Mouse (Mus musculus): ENCODE measurements around the gene C1qtnf9. TPM values are rescaled to one million over a fixed set of nuclear protein-coding genes. Genes with fewer than 3 reads are reported as not detected.
A peak's percentile ranks its signal among the peaks of the same experiment; 100 is the strongest.

C1qtnf9 gene
- polyA plus RNA-seq, 1 experiment from 2014 or later = 0.15 TPM

DNA sequence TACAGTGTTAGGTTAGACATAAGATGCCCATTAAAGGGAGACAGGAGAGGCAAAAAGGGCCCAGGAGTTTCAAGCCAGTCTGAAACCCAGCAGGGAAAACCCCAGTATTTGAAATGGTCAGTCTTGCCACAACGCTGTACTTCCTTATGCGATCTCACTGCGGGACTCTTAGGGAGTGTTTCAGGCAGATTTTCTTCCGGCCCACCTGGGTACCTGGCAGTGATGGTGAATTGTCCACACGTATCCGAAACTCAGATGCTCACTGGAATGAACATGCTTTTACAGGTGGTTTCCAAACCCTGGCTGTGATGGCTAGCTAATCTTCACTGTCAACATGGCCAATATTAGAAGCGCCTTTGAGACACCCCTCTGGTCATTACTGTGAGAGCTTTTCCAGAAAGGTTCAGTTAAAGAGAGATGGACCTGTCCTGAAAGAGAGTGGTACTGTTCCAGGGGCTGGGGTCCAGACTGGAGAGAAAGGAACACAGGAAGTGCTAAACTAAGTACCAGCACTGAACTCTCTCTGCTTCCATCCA is 14.3 kb downstream of the C1qtnf9 start:
- H3K9ac ChIP-seq (ENCODE audit: low read length) = no peak overlapping the region
- ATAC-seq (ENCODE audit: insufficient number of reproducible peaks, low FRiP score, low TSS enrichment, low read depth) (no peak), DNase-seq (ENCODE audit: low spot score) (no peak)
- H3K27me3 ChIP-seq (ENCODE audit: control insufficient read depth, insufficient read depth, low read length) = no peaks in the 10 kb centered on the region
- no peak overlapping the region for H3K4me3 ChIP-seq (ENCODE audit: low read depth, low read length)
- no peaks in the 10 kb centered on the region for H3K4me1 ChIP-seq (ENCODE audit: control insufficient read depth, insufficient read depth, low read length)
- no peaks in the 10 kb centered on the region for H3K36me3 ChIP-seq (ENCODE audit: control insufficient read depth, insufficient read depth, low read length)
- no peak overlapping the region for H3K4me2 ChIP-seq (ENCODE audit: low read depth, severe bottlenecking)
- H3K9me3 ChIP-seq (ENCODE audit: control insufficient read depth, low read length) = no peaks in the 10 kb centered on the region
- WGBS = 45% methylated on average over 7 of the region's 7 CpGs
- H3K27ac ChIP-seq (replicated peaks; ENCODE audit: low read depth, low read length) = no peak overlapping the region

- 34% methylated on average over 8 of the region's 8 CpGs for WGBS
- H3K4me2 ChIP-seq (ENCODE audit: low read depth, severe bottlenecking) = no peak overlapping the region
- no peaks in the 10 kb centered on the region for H3K36me3 ChIP-seq (ENCODE audit: control insufficient read depth, insufficient read depth, low read length)
- H3K27ac ChIP-seq (replicated peaks; ENCODE audit: low read depth, low read length) = no peak overlapping the region
- no peaks in the 10 kb centered on the region for H3K27me3 ChIP-seq (ENCODE audit: control insufficient read depth, insufficient read depth, low read length)
- no peak for ATAC-seq (ENCODE audit: insufficient number of reproducible peaks, low FRiP score, low TSS enrichment, low read depth)
- no peak for DNase-seq (ENCODE audit: low spot score)
- no peak overlapping the region for H3K4me3 ChIP-seq (ENCODE audit: low read depth, low read length)
- H3K4me1 ChIP-seq (ENCODE audit: control insufficient read depth, insufficient read depth, low read length) = no peaks in the 10 kb centered on the region
- no peaks in the 10 kb centered on the region for H3K9me3 ChIP-seq (ENCODE audit: control insufficient read depth, low read length)
- no peak overlapping the region for H3K9ac ChIP-seq (ENCODE audit: low read length)
These were observed 15.3 kb downstream of the C1qtnf9 start for GRCm38 (mm10) chr14:60783196-60783595.

- Histone ChIP-seq H3K27ac (replicated peaks; ENCODE audit: low read depth, low read length) (no peak within 1 kb of the TSS), H3K4me1 (ENCODE audit: control insufficient read depth, insufficient read depth, low read length) (no peaks in the 10 kb centered on the region), H3K9ac (ENCODE audit: low read length) (peak within 1 kb of the TSS; percentile 68), H3K27me3 (ENCODE audit: control insufficient read depth, insufficient read depth, low read length) (no peaks in the 10 kb centered on the region), H3K9me3 (ENCODE audit: control insufficient read depth, low read length) (no peaks in the 10 kb centered on the region), H3K4me2 (ENCODE audit: low read depth, severe bottlenecking) (peak within 1 kb of the TSS; percentile 73), H3K36me3 (ENCODE audit: control insufficient read depth, insufficient read depth, low read length) (no peaks in the 10 kb centered on the region), H3K4me3 (ENCODE audit: low read depth, low read length) (peak within 1 kb of the TSS; percentile 70)
- ATAC-seq (ENCODE audit: insufficient number of reproducible peaks, low FRiP score, low TSS enrichment, low read depth) (peak; percentile 81), DNase-seq (ENCODE audit: low spot score) (peak; percentile 92)
- WGBS = under 1% methylated on average over 61 of the region's 61 CpGs
These were observed 16.7 kb downstream of the C1qtnf9 start, which contains the start of gene Mipep for GRCm38 (mm10) chr14:60784427-60785315. Gene Mipep, plus strand, starts transcription at chr14:60784573.

- WGBS = 39% methylated on average over 3 of the region's 3 CpGs
- Histone ChIP-seq H3K9ac (ENCODE audit: low read length) (no peak overlapping the region), H3K4me2 (ENCODE audit: low read depth, severe bottlenecking) (no peak overlapping the region), H3K36me3 (ENCODE audit: control insufficient read depth, insufficient read depth, low read length) (peaks cover 2% of the 10 kb centered on the region; the same call in 1 of the 2 replicates), H3K27ac (replicated peaks; ENCODE audit: low read depth, low read length) (no peak overlapping the region), H3K4me3 (ENCODE audit: low read depth, low read length) (no peak overlapping the region), H3K4me1 (ENCODE audit: control insufficient read depth, insufficient read depth, low read length) (no peaks in the 10 kb centered on the region), H3K27me3 (ENCODE audit: control insufficient read depth, insufficient read depth, low read length) (no peaks in the 10 kb centered on the region), H3K9me3 (ENCODE audit: control insufficient read depth, low read length) (no peaks in the 10 kb centered on the region)
- DNase-seq (ENCODE audit: low spot score) = peak; percentile 72
- ATAC-seq (ENCODE audit: insufficient number of reproducible peaks, low FRiP score, low TSS enrichment, low read depth) = no peak
These were observed 22.2 kb downstream of the C1qtnf9 start for GRCm38 (mm10) chr14:60790103-60790502.

- WGBS = 82% methylated on average over 4 of the region's 4 CpGs
- Histone ChIP-seq H3K9me3 (ENCODE audit: control insufficient read depth, low read length) (no peaks in the 10 kb centered on the region), H3K9ac (ENCODE audit: low read length) (no peak overlapping the region), H3K36me3 (ENCODE audit: control insufficient read depth, insufficient read depth, low read length) (no peaks in the 10 kb centered on the region; the same call in 1 of the 2 replicates), H3K27ac (replicated peaks; ENCODE audit: low read depth, low read length) (no peak overlapping the region), H3K4me1 (ENCODE audit: control insufficient read depth, insufficient read depth, low read length) (no peaks in the 10 kb centered on the region), H3K4me3 (ENCODE audit: low read depth, low read length) (no peak overlapping the region), H3K27me3 (ENCODE audit: control insufficient read depth, insufficient read depth, low read length) (no peaks in the 10 kb centered on the region), H3K4me2 (ENCODE audit: low read depth, severe bottlenecking) (no peak overlapping the region)
- no peak for ATAC-seq (ENCODE audit: insufficient number of reproducible peaks, low FRiP score, low TSS enrichment, low read depth)
- DNase-seq (ENCODE audit: low spot score) = no peak
These were observed 28.8 kb downstream of the C1qtnf9 start for GRCm38 (mm10) chr14:60796600-60797322.

- Histone ChIP-seq H3K9ac (ENCODE audit: low read length) (no peak overlapping the region), H3K4me3 (ENCODE audit: low read depth, low read length) (no peak overlapping the region), H3K27me3 (ENCODE audit: control insufficient read depth, insufficient read depth, low read length) (no peaks in the 10 kb centered on the region), H3K27ac (replicated peaks; ENCODE audit: low read depth, low read length) (no peak overlapping the region), H3K36me3 (ENCODE audit: control insufficient read depth, insufficient read depth, low read length) (no peaks in the 10 kb centered on the region; the same call in 1 of the 2 replicates), H3K9me3 (ENCODE audit: control insufficient read depth, low read length) (no peaks in the 10 kb centered on the region), H3K4me1 (ENCODE audit: control insufficient read depth, insufficient read depth, low read length) (no peaks in the 10 kb centered on the region), H3K4me2 (ENCODE audit: low read depth, severe bottlenecking) (no peak overlapping the region)
- DNase-seq (ENCODE audit: low spot score) (no peak), ATAC-seq (ENCODE audit: insufficient number of reproducible peaks, low FRiP score, low TSS enrichment, low read depth) (no peak)
- 94% methylated on average over 5 of the region's 5 CpGs for WGBS
These were observed 29.7 kb downstream of the C1qtnf9 start for GRCm38 (mm10) chr14:60797596-60797995.

- no peak for ATAC-seq (ENCODE audit: insufficient number of reproducible peaks, low FRiP score, low TSS enrichment, low read depth)
- Histone ChIP-seq H3K4me1 (ENCODE audit: control insufficient read depth, insufficient read depth, low read length) (no peaks in the 10 kb centered on the region), H3K4me2 (ENCODE audit: low read depth, severe bottlenecking) (no peak overlapping the region), H3K9ac (ENCODE audit: low read length) (no peak overlapping the region), H3K27ac (replicated peaks; ENCODE audit: low read depth, low read length) (no peak overlapping the region), H3K27me3 (ENCODE audit: control insufficient read depth, insufficient read depth, low read length) (no peaks in the 10 kb centered on the region), H3K36me3 (ENCODE audit: control insufficient read depth, insufficient read depth, low read length) (no peaks in the 10 kb centered on the region; the same call in 1 of the 2 replicates), H3K9me3 (ENCODE audit: control insufficient read depth, low read length) (no peaks in the 10 kb centered on the region), H3K4me3 (ENCODE audit: low read depth, low read length) (no peak overlapping the region)
- no peak for DNase-seq (ENCODE audit: low spot score)
- 89% methylated on average over 4 of the region's 4 CpGs for WGBS
These were observed 30.8 kb downstream of the C1qtnf9 start for GRCm38 (mm10) chr14:60798721-60799120.
